Mouse (Mus musculus) leukemia stem cell, adult 10-12 weeks (primary cell): ENCODE results near the gene 1700113H08Rik. TPM values are rescaled to one million over a fixed set of nuclear protein-coding genes. Genes with fewer than 3 reads are reported as not detected.

Experiments used
- polyA plus RNA-seq: library from polyadenylated mRNA; stranded (reverse); fragments of >175 nt; gene quantifications from 2 replicates; pipeline ENCODE4 v1.2.3, GENCODE M21; 2012; ENCODE audit warnings: low replicate concordance

The 1700113H08Rik gene
- polyA plus RNA-seq: not detected in 2 replicates

GRCm38 (mm10) chr10:87057500-87058250 lies at the start of gene 1700113H08Rik:
Gene 1700113H08Rik, plus strand, starts transcription at chr10:87058045.

Other genes with a start within 250 kb of the 1700113H08Rik start
- 2.4 and 8.0 TPM in 2 replicates for gene Stab2, start 50.0 kb upstream of the 1700113H08Rik start, polyA plus RNA-seq